ENCODE assay signal across 22 mouse cellular contexts in the genomic region with DNA sequence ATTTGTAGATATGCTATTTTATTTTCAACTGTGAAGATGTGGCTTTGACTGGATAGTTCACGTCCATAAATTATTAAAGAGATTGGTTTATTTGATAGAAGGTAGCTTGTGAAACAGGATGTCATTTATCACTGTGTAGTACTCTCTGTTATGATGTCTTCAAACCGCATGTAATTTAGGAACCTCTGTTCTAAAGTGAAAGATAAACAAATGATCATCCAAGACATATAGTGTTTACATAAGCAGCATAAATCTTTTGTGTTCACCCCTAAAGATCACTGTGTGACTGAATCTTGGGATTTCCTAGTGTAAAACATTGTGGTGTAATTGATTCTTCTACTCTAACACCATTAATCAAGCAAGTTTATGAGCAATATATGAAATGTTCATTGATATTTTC.
"Had no signal": no experiment of that assay in that cellular context is flagged by ENCODE, and none has a peak within 500 bp of the region (broad histone marks: within the 10 kb centered on the region; RNA-seq: fewer than 3 reads in every experiment).

No protein-coding gene starts in this region.

- H3K9ac ChIP-seq: liver, embryonic 12.5 days; liver, embryonic 14.5 days; midbrain, embryonic 12.5 days; neural tube, embryonic 13.5 days; neural tube, embryonic 15.5 days; stomach, embryonic 15.5 days had no signal

- H3K4me2 ChIP-seq: liver, embryonic 12.5 days; midbrain, embryonic 12.5 days; neural tube, embryonic 13.5 days; neural tube, embryonic 15.5 days; stomach, embryonic 15.5 days had no signal

- H3K4me1 ChIP-seq: liver, embryonic 12.5 days; midbrain, embryonic 10.5 days; midbrain, embryonic 12.5 days; neural tube, embryonic 13.5 days; neural tube, embryonic 15.5 days; stomach, embryonic 15.5 days had no signal

- H3K36me3 ChIP-seq: liver, embryonic 12.5 days; midbrain, embryonic 10.5 days; midbrain, embryonic 12.5 days; neural tube, embryonic 13.5 days; neural tube, embryonic 15.5 days; stomach, embryonic 15.5 days had no signal

- DNase-seq: lung, adult 18-20 months; lung, postnatal 14 days; lung, postnatal 4 days; midbrain, embryonic 14.5 days; retina, postnatal 1 day; right cerebral cortex, adult 18-20 months; right cerebral cortex, postnatal 25 days; right cerebral cortex, postnatal 4 days; spleen, adult 18-20 months; thymus, adult 18-20 months; thymus, postnatal 14 days; thymus, postnatal 36 days had no signal

- H3K27me3 ChIP-seq: liver, embryonic 12.5 days; midbrain, embryonic 12.5 days; neural tube, embryonic 13.5 days; neural tube, embryonic 15.5 days; stomach, embryonic 15.5 days had no signal

- ATAC-seq: liver, embryonic 12.5 days; lung, postnatal 0 days; midbrain, embryonic 16.5 days had no signal

- H3K9me3 ChIP-seq: liver, embryonic 12.5 days; midbrain, embryonic 10.5 days; midbrain, embryonic 12.5 days; neural tube, embryonic 13.5 days; neural tube, embryonic 15.5 days; stomach, embryonic 15.5 days had no signal

- H3K4me3 ChIP-seq: liver, embryonic 12.5 days; midbrain, embryonic 10.5 days; midbrain, embryonic 12.5 days; myocyte; neural tube, embryonic 13.5 days; neural tube, embryonic 15.5 days; stomach, embryonic 15.5 days had no signal

- H3K27ac ChIP-seq: liver, embryonic 12.5 days; liver, embryonic 14.5 days; midbrain, embryonic 10.5 days; midbrain, embryonic 12.5 days; neural tube, embryonic 13.5 days; neural tube, embryonic 15.5 days; stomach, embryonic 15.5 days had no signal
